Mouse (Mus musculus) heart, adult 2 months (tissue): Measurements from ENCODE around the gene Itgbl1. TPM values are rescaled to one million over a fixed set of nuclear protein-coding genes. Genes with fewer than 3 reads are reported as not detected.

Source experiments
- DNase-seq, 2 experiments: peaks; one replicate each; pipeline ENCODE4 v3.0.0; 2021
- H3K27ac ChIP-seq: fragments of 200-600 bp; 2 replicates; pipeline ENCODE4 v1.8.1; 2022
- H3K27me3 ChIP-seq: fragments of 200-500 bp; 2 replicates; pipeline ENCODE4 v1.6.1; 2012; ENCODE audit warnings: mild to moderate bottlenecking, low read length, inconsistent platforms, mixed read lengths; ENCODE audit not compliant: control insufficient read depth, insufficient read depth
- H3K36me3 ChIP-seq: fragments of 200-500 bp; 2 replicates; pipeline ENCODE4 v1.6.1; 2012; ENCODE audit warnings: low read length, inconsistent platforms; ENCODE audit not compliant: control insufficient read depth, insufficient read depth
- H3K4me1 ChIP-seq: fragments of 200-500 bp; 2 replicates; pipeline ENCODE4 v1.6.1; 2011; ENCODE audit warnings: low read length; ENCODE audit not compliant: control insufficient read depth, insufficient read depth
- H3K4me3 ChIP-seq: fragments of 200-600 bp; 2 replicates; pipeline ENCODE4 v1.8.1; 2022
- H3K79me2 ChIP-seq: fragments of 200-500 bp; replicated peaks from 2 replicates; pipeline ENCODE4 v1.6.1; 2012; ENCODE audit warnings: mild to moderate bottlenecking, inconsistent platforms, low read length, moderate library complexity, mixed read lengths; ENCODE audit not compliant: control insufficient read depth, insufficient read depth
- H3K9ac ChIP-seq: fragments of 200-500 bp; 2 replicates; pipeline ENCODE4 v1.6.1; 2012; ENCODE audit warnings: low read depth, mild to moderate bottlenecking, control low read depth, inconsistent platforms, low read length, mixed read lengths
- CTCF ChIP-seq: fragments of 200-600 bp; IDR thresholded peaks from 2 replicates; pipeline ENCODE4 v1.8.1; 2022; ENCODE audit warnings: antibody characterized with exemption, mild to moderate bottlenecking, moderate library complexity
- EP300 ChIP-seq: fragments of 200-500 bp; IDR thresholded peaks from 2 replicates; pipeline ENCODE4 v1.6.1; 2011; ENCODE audit warnings: low read depth, low read length, control low read depth; ENCODE audit not compliant: insufficient read depth
- POLR2A ChIP-seq: fragments of 200-500 bp; IDR thresholded peaks from 2 replicates; pipeline ENCODE4 v1.6.1; 2011; ENCODE audit warnings: mild to moderate bottlenecking, low read depth, low read length, control low read depth; ENCODE audit not compliant: insufficient read depth
- WGBS: fragments of 180-500 bp; shearing (Covaris S2); methylation state at CpG from one replicate; pipeline ENCODE4 v1.1.7; 2018; 5-methylcytosine and 5-hydroxymethylcytosine counted together
- intact Hi-C: fragments of 180-260 bp; cut with DNase I; formaldehyde crosslinking; loops from one replicate; pipeline ENCODE4 v1.15.1; 2025
- polyA plus RNA-seq: library from polyadenylated mRNA; depleted of rRNA; stranded (reverse); fragments of >200 nt; gene quantifications from 2 replicates; pipeline ENCODE4 v1.2.3, GENCODE M21; 2012; rRNA removed
- total RNA-seq, 2 experiments: library from RNA; stranded (reverse); gene quantifications; 2 replicates each; pipeline ENCODE4 v1.2.3; 2021

Itgbl1 gene
- total and polyA plus RNA-seq, 3 experiments = 4.3 to 4.9 (median 4.3) TPM

DNA sequence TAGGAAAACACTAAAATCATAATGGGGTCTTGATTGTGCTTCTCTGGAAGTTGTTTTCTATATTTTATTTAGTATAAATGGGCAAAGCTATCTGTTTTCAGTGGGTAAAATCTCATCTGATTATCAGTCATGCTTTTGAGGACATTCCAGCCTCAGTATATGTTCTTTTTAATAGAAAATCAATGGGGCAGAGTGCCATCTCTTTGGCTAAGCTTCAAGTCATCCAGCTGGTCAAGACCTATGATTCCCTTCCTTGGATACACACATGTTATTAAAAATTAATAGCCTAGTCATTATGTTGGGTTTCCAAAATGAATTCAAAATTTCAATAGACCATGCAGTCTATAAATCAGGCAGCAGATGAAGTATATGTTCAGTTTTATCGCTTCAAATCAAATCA is 204.8 kb downstream of the Itgbl1 start:
- no peaks in the 10 kb centered on the region for H3K36me3 ChIP-seq

DNA sequence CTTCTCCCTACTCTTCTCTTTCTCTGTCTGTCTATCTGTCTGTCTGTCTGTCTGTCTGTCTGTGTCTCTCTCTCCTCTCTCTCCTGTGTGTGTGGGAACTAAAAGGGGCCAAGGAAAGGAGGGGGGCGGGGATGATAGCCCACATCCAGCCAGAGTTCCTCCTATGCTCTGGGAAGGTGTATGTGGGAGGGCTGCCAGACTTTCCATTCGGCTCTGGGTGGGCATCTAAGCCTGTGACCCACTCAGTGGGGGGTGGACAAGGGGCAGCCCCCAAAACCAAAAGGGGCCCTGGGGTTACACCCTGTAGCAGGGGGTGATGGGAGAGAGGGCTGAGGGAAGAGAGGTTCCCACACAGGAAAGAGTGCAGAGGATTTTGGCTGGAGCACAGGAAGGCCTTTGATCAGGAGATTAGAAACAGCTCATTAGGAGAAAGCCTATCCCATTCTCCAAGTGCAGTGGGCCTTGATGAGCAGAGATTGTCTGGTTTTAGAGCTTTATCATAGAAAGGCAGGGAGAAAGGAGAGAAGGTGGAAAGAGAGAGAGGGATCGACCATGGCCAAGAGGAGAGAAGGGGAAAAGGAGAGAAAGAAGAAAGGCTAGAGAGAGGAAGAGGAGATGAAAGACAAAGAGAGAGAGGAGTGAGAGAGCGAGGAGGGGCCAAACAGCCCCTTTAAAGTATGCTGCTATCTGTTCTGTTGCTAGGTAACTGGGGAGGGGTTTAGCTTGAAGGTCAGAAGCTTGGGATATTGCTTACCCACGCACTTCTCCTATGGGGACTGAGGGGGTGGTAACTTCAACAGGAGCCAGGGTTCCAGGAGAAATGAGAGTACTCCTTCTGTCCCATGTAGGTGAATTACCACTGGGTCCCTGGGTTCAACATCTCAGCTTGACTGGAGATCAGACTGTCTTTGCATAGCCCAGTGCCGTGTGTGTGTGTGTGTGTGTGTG is 206.3 kb downstream of the Itgbl1 start:
- Histone ChIP-seq H3K27ac (no peak overlapping the region), H3K79me2 (no peaks in the 10 kb centered on the region), H3K4me3 (no peak overlapping the region), H3K4me1 (no peaks in the 10 kb centered on the region), H3K27me3 (no peaks in the 10 kb centered on the region), H3K36me3 (no peaks in the 10 kb centered on the region), H3K9ac (no peak overlapping the region)
- intact Hi-C loops = no loop called here
- DNase-seq = no peak
- TF ChIP-seq EP300 (no peak), POLR2A (no peak), CTCF (no peak)
- WGBS = 30% methylated on average over 6 of the region's 6 CpGs

More for the DNA sequence above, 204.8 kb downstream of the Itgbl1 start:
- Histone ChIP-seq H3K27ac (no peak overlapping the region), H3K4me1 (no peaks in the 10 kb centered on the region), H3K9ac (no peak overlapping the region), H3K79me2 (no peaks in the 10 kb centered on the region), H3K27me3 (no peaks in the 10 kb centered on the region), H3K4me3 (no peak overlapping the region)
- intact Hi-C loops = no loop called here
- no peak for TF ChIP-seq CTCF
- TF ChIP-seq POLR2A = no peak
- no peak for TF ChIP-seq EP300
- no peak for DNase-seq
- 56% methylated on average over 1 of the region's 1 CpGs for WGBS

DNA sequence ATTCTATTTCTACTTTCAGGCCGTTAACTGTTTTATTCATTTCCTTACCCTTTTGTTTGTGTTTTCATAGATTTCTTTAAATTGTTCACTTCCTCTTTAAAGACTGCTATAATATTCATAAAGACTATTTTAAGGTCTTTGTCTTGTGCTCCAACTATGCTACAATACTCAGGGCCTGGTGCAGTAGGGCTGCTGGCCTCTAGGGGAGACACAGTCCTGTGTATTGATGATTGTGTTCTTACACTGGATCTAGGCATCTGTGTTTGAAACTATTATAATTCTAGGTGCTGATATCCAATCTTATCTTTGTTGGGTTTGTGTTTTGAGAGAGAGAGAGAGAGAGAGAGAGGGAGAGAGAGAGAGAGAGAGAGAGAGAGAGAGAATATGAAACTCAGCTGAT is 268.1 kb downstream of the Itgbl1 start:
- Histone ChIP-seq H3K4me3 (no peak overlapping the region), H3K9ac (no peak overlapping the region), H3K27me3 (no peaks in the 10 kb centered on the region), H3K27ac (no peak overlapping the region), H3K79me2 (no peaks in the 10 kb centered on the region), H3K4me1 (no peaks in the 10 kb centered on the region), H3K36me3 (no peaks in the 10 kb centered on the region)
- no peak for DNase-seq
- TF ChIP-seq CTCF (peak; percentile 34), EP300 (no peak), POLR2A (no peak)
- intact Hi-C loops = no loop called here
- WGBS = 57% methylated on average over 1 of the region's 1 CpGs

DNA sequence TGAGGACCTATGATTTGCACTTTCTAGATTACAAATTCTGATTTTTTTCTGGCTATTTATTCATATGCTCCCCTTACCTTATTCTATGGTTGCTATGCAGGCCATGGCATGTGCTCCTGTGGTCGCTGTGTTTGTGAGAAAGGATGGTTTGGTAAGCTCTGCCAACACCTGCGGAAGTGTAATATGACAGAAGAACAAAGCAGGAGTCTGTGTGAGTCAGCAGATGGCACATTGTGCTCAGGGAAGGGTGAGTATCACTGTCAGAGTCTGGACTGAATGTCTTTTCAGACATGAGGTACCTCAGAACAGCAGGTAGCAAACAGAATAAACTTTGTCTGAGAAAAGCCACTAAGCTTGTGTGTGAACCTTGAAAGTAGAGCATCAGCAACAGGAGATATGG is 306.8 kb downstream of the Itgbl1 start:
- Histone ChIP-seq H3K4me3 (no peak overlapping the region), H3K79me2 (no peaks in the 10 kb centered on the region), H3K36me3 (no peaks in the 10 kb centered on the region), H3K9ac (no peak overlapping the region), H3K4me1 (no peaks in the 10 kb centered on the region), H3K27ac (no peak overlapping the region), H3K27me3 (no peaks in the 10 kb centered on the region)
- DNase-seq = no peak
- intact Hi-C loops = no loop called here
- 66% methylated on average over 2 of the region's 2 CpGs for WGBS
- TF ChIP-seq CTCF (no peak), POLR2A (no peak), EP300 (no peak)

DNA sequence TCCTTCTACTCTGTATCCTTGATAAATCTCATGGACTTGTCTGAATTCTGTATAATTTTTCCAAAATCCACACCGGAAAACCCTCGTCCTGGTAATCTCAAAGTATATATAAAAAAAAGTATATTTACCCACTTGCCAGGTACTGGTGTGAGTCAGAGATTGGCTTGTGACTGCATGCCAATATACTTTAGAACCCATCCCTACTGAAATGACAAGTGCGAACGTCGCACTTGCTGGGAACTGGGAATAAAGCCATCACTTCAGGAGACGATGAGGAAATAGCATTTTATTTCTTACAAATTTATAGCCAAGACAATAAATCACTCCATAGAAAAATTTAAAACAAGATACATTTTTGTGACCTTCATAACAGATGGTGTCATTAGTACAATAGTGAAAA is 308.2 kb downstream of the Itgbl1 start:
- H3K27me3 ChIP-seq = no peaks in the 10 kb centered on the region
- TF ChIP-seq POLR2A (no peak), CTCF (no peak), EP300 (no peak)
- H3K9ac ChIP-seq = no peak overlapping the region
- H3K27ac ChIP-seq = no peak overlapping the region
- H3K36me3 ChIP-seq = no peaks in the 10 kb centered on the region
- 86% methylated on average over 6 of the region's 6 CpGs for WGBS
- intact Hi-C loops = no loop called here
- H3K4me1 ChIP-seq = no peaks in the 10 kb centered on the region
- H3K4me3 ChIP-seq = no peak overlapping the region
- DNase-seq = no peak
- no peaks in the 10 kb centered on the region for H3K79me2 ChIP-seq

DNA sequence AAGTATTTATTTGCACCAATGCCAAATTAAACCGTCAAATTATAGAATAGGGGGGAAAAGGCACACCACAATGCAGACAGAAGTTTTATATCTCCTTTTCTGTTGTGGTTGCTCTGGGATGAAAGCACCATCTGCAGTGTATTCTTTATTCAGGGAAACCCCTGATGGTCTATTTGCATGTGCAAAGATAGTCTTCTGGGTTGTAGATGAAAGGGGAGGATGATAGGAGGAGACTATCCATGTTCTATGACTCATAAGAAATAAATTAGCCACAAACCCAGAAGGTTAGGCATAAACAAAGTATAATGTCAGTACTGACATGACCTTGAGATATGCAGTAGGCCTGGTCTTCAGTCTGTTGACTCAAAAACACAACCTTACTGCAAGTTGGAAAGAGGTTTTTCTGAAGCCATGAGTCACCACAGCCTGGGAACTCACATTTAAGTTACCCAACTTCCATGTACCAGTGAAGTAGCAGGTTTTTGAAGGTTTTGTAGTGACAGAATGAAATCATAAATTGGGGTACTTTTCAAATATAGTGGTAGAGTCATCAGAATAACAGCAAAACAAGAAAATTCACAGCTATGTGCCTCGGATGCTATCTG is 330.9 kb downstream of the Itgbl1 start:
- Histone ChIP-seq H3K27me3 (no peaks in the 10 kb centered on the region), H3K4me3 (no peak overlapping the region), H3K27ac (no peak overlapping the region), H3K9ac (no peak overlapping the region), H3K36me3 (no peaks in the 10 kb centered on the region), H3K4me1 (no peaks in the 10 kb centered on the region), H3K79me2 (no peaks in the 10 kb centered on the region)
- DNase-seq = no peak
- WGBS = 61% methylated on average over 2 of the region's 2 CpGs
- intact Hi-C loops = no loop called here
- TF ChIP-seq CTCF (no peak), EP300 (no peak), POLR2A (no peak)

Other genes with a start within 250 kb of the Itgbl1 start
- gene Nalcn, start 32.8 kb upstream of the Itgbl1 start, total RNA-seq = under 1 TPM; 0.50 to 0.63 TPM
- gene Nalcn, start 32.8 kb upstream of the Itgbl1 start, polyA plus RNA-seq = 0.33 and 0.38 TPM in 2 replicates